In the genomic region with DNA sequence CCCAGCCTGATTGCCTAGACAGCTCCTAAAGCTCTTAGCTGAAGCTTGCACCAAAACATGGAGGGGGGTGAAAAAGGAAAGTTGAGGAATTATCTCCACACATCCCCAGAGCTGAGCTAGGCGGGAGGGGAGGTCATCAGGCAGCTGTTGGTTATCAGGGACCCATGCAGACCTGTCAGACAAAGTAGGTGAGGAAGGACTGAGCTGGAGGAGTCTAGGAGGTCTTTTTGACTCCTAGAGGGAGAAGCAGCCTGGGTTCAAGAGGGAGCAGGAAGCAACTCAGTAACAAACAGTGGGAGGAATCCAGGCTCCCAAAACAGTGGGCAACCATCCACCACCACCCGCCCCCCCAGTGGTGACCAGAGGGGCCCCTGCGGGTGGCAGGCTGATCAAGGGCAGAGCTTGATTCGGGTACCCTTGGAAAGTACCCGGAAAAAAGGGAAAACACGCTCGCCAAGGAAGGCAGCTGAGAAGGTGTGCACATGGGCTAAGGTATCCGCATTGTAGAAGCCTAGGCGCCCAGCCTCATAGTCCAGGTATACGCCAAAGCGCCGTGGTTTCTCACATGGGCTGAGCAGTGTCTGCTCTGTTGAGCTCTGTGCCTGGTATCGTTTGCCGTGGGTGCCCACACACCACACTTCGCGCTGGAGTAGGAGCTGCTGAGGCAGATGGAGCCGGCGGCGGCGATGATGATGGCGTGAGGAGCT, we compare ENCODE assay signal across 9 mouse cellular contexts. TPM values are rescaled to one million over a fixed set of nuclear protein-coding genes. Genes with fewer than 3 reads are reported as not detected.
A peak's percentile ranks its signal among the peaks of the same experiment; 100 is the strongest.
DNase-seq lines count a peak whose midpoint lies in the region; ATAC-seq and TF ChIP-seq lines count a peak whose summit lies in the region.
"Had no signal": no experiment of that assay in that cellular context is flagged by ENCODE, and none has a peak within 500 bp of the region (broad histone marks: within the 10 kb centered on the region; RNA-seq: fewer than 3 reads in every experiment).

No protein-coding gene starts in this region.

- peaks cover 100% of the 10 kb centered on the region for H3K36me3 ChIP-seq in lung, embryonic 14.5 days (ENCODE audit: insufficient read depth)
- H3K36me3 ChIP-seq in forebrain, postnatal 0 days (ENCODE audit: insufficient read depth): peaks cover 92% of the 10 kb centered on the region
- peaks cover 99% of the 10 kb centered on the region for H3K36me3 ChIP-seq in limb, embryonic 13.5 days

- no peak overlapping the region for H3K27ac ChIP-seq in lung, embryonic 14.5 days (ENCODE audit: low read depth)
- H3K27ac ChIP-seq in forebrain, postnatal 0 days (ENCODE audit: low read depth, low read length): no peak overlapping the region
- no peak overlapping the region for H3K27ac ChIP-seq in limb, embryonic 13.5 days
- no peak overlapping the region for H3K27ac ChIP-seq in gastrocnemius, adult 2 months
- H3K27ac ChIP-seq: stomach, embryonic 15.5 days had no signal

- no peak for TF ChIP-seq CTCF in lung, embryonic 14.5 days (IDR thresholded peaks at IDR 0.05; ENCODE audit: low read depth)
- TF ChIP-seq CTCF in forebrain, postnatal 0 days (IDR thresholded peaks at IDR 0.05; ENCODE audit: low read depth): no peak
- TF ChIP-seq CTCF in gastrocnemius, adult 2 months (IDR thresholded peaks at IDR 0.05): no peak

- H3K9ac ChIP-seq in lung, embryonic 14.5 days: no peak overlapping the region
- H3K9ac ChIP-seq in forebrain, postnatal 0 days: no peak overlapping the region
- H3K9ac ChIP-seq in limb, embryonic 13.5 days: no peak overlapping the region; the same call in 1 of the 2 replicates
- H3K9ac ChIP-seq: stomach, embryonic 15.5 days had no signal

- peak; percentile 49 for DNase-seq in lung, embryonic 14.5 days
- DNase-seq in lung, postnatal 4 days: no peak
- no peak for DNase-seq in forebrain, postnatal 0 days
- peak; percentile 48 to 54 for DNase-seq in right cerebral cortex, postnatal 10 days (ENCODE audit: low spot score in 2 of 2)
- DNase-seq in Muller cell, postnatal 12 days (ENCODE audit: inconsistent ontology term): no peak
- no peak for DNase-seq in testis, postnatal 10 days (ENCODE audit: low spot score)
- DNase-seq in gastrocnemius, adult 2 months: no peak

- no peaks in the 10 kb centered on the region for H3K9me3 ChIP-seq in lung, embryonic 14.5 days (ENCODE audit: low read depth, low read length)
- H3K9me3 ChIP-seq in forebrain, postnatal 0 days (ENCODE audit: low read length): no peaks in the 10 kb centered on the region
- H3K9me3 ChIP-seq in limb, embryonic 13.5 days: no peaks in the 10 kb centered on the region
- H3K9me3 ChIP-seq: stomach, embryonic 15.5 days had no signal

- H3K27me3 ChIP-seq in lung, embryonic 14.5 days (ENCODE audit: insufficient read depth, low read length): no peaks in the 10 kb centered on the region
- no peaks in the 10 kb centered on the region for H3K27me3 ChIP-seq in forebrain, postnatal 0 days (ENCODE audit: insufficient read depth, low read length)
- no peaks in the 10 kb centered on the region for H3K27me3 ChIP-seq in limb, embryonic 13.5 days
- H3K27me3 ChIP-seq: stomach, embryonic 15.5 days had no signal

- WGBS in lung, embryonic 14.5 days: 58% methylated on average over 21 of the region's 21 CpGs
- WGBS in forebrain, postnatal 0 days: 55% methylated on average over 21 of the region's 21 CpGs
- WGBS in limb, embryonic 13.5 days: 58% methylated on average over 21 of the region's 21 CpGs

- intact Hi-C loops in gastrocnemius, adult 2 months (cut with DNase I): no loop called here

- no peak overlapping the region for H3K4me2 ChIP-seq in lung, embryonic 14.5 days
- no peak overlapping the region for H3K4me2 ChIP-seq in forebrain, postnatal 0 days (ENCODE audit: low read depth)
- H3K4me2 ChIP-seq in limb, embryonic 13.5 days (replicated peaks): no peak overlapping the region
- H3K4me2 ChIP-seq: stomach, embryonic 15.5 days had no signal

- peak; percentile 47 for ATAC-seq in lung, embryonic 14.5 days (ENCODE audit: insufficient read depth)
- ATAC-seq in forebrain, postnatal 0 days: peak; percentile 44
- ATAC-seq in limb, embryonic 13.5 days (ENCODE audit: low FRiP score, low read depth): 0 out of 2 replicates have a peak, but pooled peaks have one; percentile 9

- 0 out of 2 replicates have a peak, but pooled peaks cover 4% of the 10 kb centered on the region for H3K4me1 ChIP-seq in lung, embryonic 14.5 days (ENCODE audit: insufficient read depth)
- no peaks in the 10 kb centered on the region for H3K4me1 ChIP-seq in forebrain, postnatal 0 days (ENCODE audit: insufficient read depth)
- H3K4me1 ChIP-seq in limb, embryonic 13.5 days: peaks cover 13% of the 10 kb centered on the region

- no peak overlapping the region for H3K4me3 ChIP-seq in lung, embryonic 14.5 days (ENCODE audit: low read depth, low read length)
- no peak overlapping the region for H3K4me3 ChIP-seq in forebrain, postnatal 0 days (ENCODE audit: low read depth, low read length)
- H3K4me3 ChIP-seq in limb, embryonic 13.5 days: no peak overlapping the region
- H3K4me3 ChIP-seq in gastrocnemius, adult 2 months: no peak overlapping the region
- H3K4me3 ChIP-seq: stomach, embryonic 15.5 days had no signal

RNA-seq across cellular contexts. Expression of a gene that starts 6.9 kb away (rescaled TPM):
- 935 and 940 TPM in 2 replicates for polyA plus RNA-seq in lung, embryonic 14.5 days (2014; fragmentation: Nextera tagmentation; extraction: Ambion mirVana)
- total RNA-seq in forebrain, postnatal 0 days (2014; rRNA removed): 1,021 and 1,323 TPM in 2 replicates
- 368 and 466 TPM in 2 replicates for polyA plus RNA-seq in forebrain, postnatal 0 days (2015; fragmentation: Nextera tagmentation; extraction: Ambion mirVana)
- 706 and 735 TPM in 2 replicates for polyA plus RNA-seq in limb, embryonic 13.5 days (2015; fragmentation: Nextera tagmentation; extraction: Ambion mirVana)
- total RNA-seq in gastrocnemius, adult 2 months (2021): 100 to 1,000 TPM; 383 to 424 TPM

RNA-seq across cellular contexts. Expression of a gene that starts 10.1 kb away (rescaled TPM):
- polyA plus RNA-seq in lung, embryonic 14.5 days (2014; fragmentation: Nextera tagmentation; extraction: Ambion mirVana): 4.5 and 4.6 TPM in 2 replicates
- 42.2 and 47.1 TPM in 2 replicates for total RNA-seq in forebrain, postnatal 0 days (2014; rRNA removed)
- polyA plus RNA-seq in forebrain, postnatal 0 days (2015; fragmentation: Nextera tagmentation; extraction: Ambion mirVana): 4.4 TPM in 2 replicates
- polyA plus RNA-seq in limb, embryonic 13.5 days (2015; fragmentation: Nextera tagmentation; extraction: Ambion mirVana): 7.8 and 8.7 TPM in 2 replicates
- total RNA-seq in gastrocnemius, adult 2 months (2021): 10 to 100 TPM; 19.9 to 23.6 TPM

RNA-seq across cellular contexts. Expression of a gene that starts 18.9 kb away (rescaled TPM):
- polyA plus RNA-seq in lung, embryonic 14.5 days (2014; fragmentation: Nextera tagmentation; extraction: Ambion mirVana): 0.55 and 1.4 TPM in 2 replicates
- total RNA-seq in forebrain, postnatal 0 days (2014; rRNA removed): 5.6 and 9.5 TPM in 2 replicates
- 1.9 and 2.5 TPM in 2 replicates for polyA plus RNA-seq in forebrain, postnatal 0 days (2015; fragmentation: Nextera tagmentation; extraction: Ambion mirVana)
- polyA plus RNA-seq in limb, embryonic 13.5 days (2015; fragmentation: Nextera tagmentation; extraction: Ambion mirVana): 1.0 and 1.2 TPM in 2 replicates
- total RNA-seq in gastrocnemius, adult 2 months (2021): 10 to 100 TPM; 25.9 to 51.8 TPM

RNA-seq across cellular contexts. Expression of a gene that starts 19.4 kb away (rescaled TPM):
- polyA plus RNA-seq in lung, embryonic 14.5 days (2014; fragmentation: Nextera tagmentation; extraction: Ambion mirVana): 11.3 and 11.8 TPM in 2 replicates
- 8.0 and 9.3 TPM in 2 replicates for total RNA-seq in forebrain, postnatal 0 days (2014; rRNA removed)
- polyA plus RNA-seq in forebrain, postnatal 0 days (2015; fragmentation: Nextera tagmentation; extraction: Ambion mirVana): 3.7 and 5.0 TPM in 2 replicates
- polyA plus RNA-seq in limb, embryonic 13.5 days (2015; fragmentation: Nextera tagmentation; extraction: Ambion mirVana): 3.1 and 4.9 TPM in 2 replicates
- total RNA-seq in gastrocnemius, adult 2 months (2021): 1 to 10 TPM; 1.5 to 2.2 TPM

Comparison
In these comparisons a context has a peak if more than half of its experiments do, and no peak if none do; other contexts are left out.
1. DNase-seq: peak in lung, embryonic 14.5 days (single experiment) and right cerebral cortex, postnatal 10 days (2 of 2); none in lung, postnatal 4 days (0 of 2), forebrain, postnatal 0 days (single experiment), Muller cell, postnatal 12 days (single experiment), testis, postnatal 10 days (single experiment) and gastrocnemius, adult 2 months (single experiment).
2. Peak in every context shown above with its lines, with median percentiles within 50 percentile points of each other: ATAC-seq.